Mouse (Mus musculus): ENCODE measurements around the gene Wnt10a. TPM values are rescaled to one million over a fixed set of nuclear protein-coding genes. Genes with fewer than 3 reads are reported as not detected.

The Wnt10a gene
- polyA plus RNA-seq, 1 experiment from 2014 or later = 9.0 TPM

DNA sequence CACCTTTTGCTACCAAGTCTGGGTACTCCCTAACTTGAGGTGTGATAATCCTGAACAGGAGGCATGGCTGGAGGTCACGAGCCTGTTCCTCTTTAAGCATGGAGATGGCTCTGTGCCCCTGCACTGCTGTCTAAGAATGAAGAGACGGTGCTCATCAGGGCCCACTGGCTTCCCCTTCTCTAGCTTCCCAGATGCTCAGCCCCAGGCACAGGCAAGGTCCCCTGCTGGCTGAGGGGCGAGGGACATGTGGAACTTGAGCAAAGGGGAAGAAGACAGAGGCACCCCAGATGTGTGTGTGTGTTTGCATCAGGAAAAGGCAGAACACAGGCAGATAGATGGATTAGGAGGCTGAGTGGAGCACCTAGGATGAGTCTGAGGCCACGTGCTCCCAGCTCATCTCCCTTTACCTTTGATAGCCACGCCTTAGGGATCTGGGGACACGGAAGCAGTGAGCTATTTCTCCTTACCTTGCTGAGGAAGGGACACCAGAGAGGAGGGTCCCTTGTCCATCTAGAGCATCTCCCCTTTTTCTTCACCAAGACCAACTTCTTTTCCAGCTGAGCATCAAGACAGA lies 2.6 kb upstream of the Wnt10a start:
- H3K9me3 ChIP-seq = no peaks in the 10 kb centered on the region
- peaks cover 52% of the 10 kb centered on the region for H3K4me1 ChIP-seq
- H3K9ac ChIP-seq = no peak overlapping the region
- no peaks in the 10 kb centered on the region for H3K36me3 ChIP-seq
- no peak overlapping the region for H3K4me3 ChIP-seq
- H3K27me3 ChIP-seq = peaks cover 95% of the 10 kb centered on the region
- H3K27ac ChIP-seq = no peak overlapping the region
- 21% methylated on average over 6 of the region's 6 CpGs for WGBS
- no peak for ATAC-seq (ENCODE audit: insufficient number of reproducible peaks, low FRiP score, low TSS enrichment, low read depth)
- H3K4me2 ChIP-seq = no peak overlapping the region

DNA sequence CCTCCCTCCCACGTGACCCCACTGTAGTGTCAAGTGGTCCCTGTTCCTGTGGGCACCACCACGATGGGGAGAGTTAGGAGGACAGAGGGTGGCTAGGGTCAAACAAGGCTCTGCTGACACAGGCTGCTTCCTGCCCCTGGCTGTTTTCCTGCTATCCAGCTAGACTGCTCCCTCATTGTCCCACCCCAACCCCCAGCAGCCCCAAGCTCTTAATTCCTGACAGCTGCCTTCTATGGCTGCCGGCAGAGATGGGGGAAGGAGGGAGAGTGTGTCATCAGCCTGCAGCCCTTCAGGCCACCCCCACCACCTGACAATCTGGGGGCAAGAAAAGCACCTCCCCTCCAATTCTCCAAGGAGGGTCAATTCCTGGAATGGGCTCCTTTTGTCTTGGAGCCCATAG lies 1.2 kb upstream of the Wnt10a start:
- H3K27me3 ChIP-seq = peaks cover 95% of the 10 kb centered on the region
- no peaks in the 10 kb centered on the region for H3K9me3 ChIP-seq
- no peak overlapping the region for H3K27ac ChIP-seq
- H3K9ac ChIP-seq = no peak overlapping the region
- no peak for ATAC-seq (ENCODE audit: insufficient number of reproducible peaks, low FRiP score, low TSS enrichment, low read depth)
- WGBS = 19% methylated on average over 3 of the region's 3 CpGs
- H3K4me3 ChIP-seq = no peak overlapping the region
- peaks cover 56% of the 10 kb centered on the region for H3K4me1 ChIP-seq
- no peak overlapping the region for H3K4me2 ChIP-seq
- no peaks in the 10 kb centered on the region for H3K36me3 ChIP-seq

DNA sequence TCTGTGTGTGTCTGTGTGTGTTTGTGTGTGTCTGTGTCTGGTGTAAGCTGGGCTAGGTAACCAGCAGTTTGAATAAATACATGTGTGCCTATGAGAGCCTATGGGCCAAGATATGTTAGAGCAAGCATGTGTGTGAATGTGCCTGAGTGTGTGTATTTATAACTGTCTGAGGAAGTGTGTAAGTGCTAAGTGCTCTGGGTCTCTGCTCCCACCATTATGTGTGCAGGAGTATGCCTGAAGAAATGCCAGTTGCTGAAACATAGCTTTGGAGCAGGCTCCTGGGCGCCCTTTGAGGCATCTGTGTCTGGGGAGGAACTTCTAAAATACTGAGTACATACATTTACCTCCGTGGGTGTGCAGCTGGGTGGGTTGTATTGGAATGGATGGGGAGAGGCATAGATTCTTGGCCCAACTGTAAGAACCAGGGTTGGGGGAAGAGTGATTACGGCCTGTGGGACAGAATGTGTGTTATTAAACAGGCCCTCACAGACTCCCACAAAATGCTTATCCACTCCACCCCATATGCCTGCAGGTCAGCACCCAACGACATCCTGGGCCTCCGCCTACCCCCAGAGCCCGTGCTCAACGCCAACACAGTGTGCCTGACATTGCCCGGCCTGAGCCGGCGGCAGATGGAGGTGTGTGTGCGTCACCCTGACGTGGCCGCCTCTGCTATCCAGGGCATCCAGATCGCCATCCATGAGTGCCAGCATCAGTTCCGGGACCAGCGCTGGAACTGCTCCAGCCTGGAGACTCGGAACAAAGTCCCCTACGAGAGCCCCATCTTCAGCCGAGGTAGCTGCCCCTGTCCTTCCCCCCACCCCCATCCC lies 1.7 kb downstream of the Wnt10a start:
- H3K4me2 ChIP-seq = peak overlapping the region; percentile 53
- ATAC-seq (ENCODE audit: insufficient number of reproducible peaks, low FRiP score, low TSS enrichment, low read depth) = no peak
- H3K4me3 ChIP-seq = no peak overlapping the region; the same call in 1 of the 2 replicates
- 32% methylated on average over 19 of the region's 19 CpGs for WGBS
- no peaks in the 10 kb centered on the region for H3K36me3 ChIP-seq
- H3K9me3 ChIP-seq = no peaks in the 10 kb centered on the region
- peaks cover 67% of the 10 kb centered on the region for H3K4me1 ChIP-seq
- no peak overlapping the region for H3K9ac ChIP-seq
- peaks cover 93% of the 10 kb centered on the region for H3K27me3 ChIP-seq
- no peak overlapping the region; the same call in 1 of the 2 replicates for H3K27ac ChIP-seq

DNA sequence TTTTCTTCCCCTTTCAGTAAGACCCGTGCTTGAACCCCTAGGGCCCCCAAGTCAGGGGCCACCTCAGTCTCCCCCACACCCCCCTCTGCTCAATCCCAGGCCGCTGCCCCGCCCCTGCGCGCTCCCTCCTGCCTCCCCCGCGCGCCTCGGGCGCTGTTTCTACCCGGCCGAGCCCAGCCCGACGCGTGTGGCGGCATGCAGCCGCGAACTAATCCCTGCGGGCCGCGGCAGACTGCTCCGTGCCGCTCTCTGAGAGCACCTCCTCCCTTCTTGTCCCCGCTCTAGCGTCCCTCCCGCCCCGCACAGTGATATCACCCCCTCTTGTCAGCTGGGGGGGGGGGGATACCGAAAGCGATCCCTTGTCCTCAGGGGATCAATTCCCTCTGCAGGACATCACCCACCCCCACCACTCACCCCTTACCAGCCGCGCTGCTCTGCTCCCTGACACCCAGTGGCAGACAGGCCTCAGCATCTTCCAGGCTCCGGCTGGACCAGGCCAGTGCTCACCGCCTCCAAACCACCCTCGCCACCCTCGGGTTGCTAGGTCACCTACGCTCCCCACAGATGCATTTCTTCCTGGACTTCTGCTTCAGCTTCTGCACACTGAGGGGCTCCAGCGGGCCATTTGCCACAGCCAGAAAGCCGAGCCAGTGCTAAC lies 3.3 kb downstream of the Wnt10a start:
- Histone ChIP-seq H3K4me2 (peak overlapping the region; percentile 53), H3K9me3 (no peaks in the 10 kb centered on the region), H3K27ac (no peak overlapping the region), H3K27me3 (peaks cover 94% of the 10 kb centered on the region), H3K4me1 (peaks cover 56% of the 10 kb centered on the region), H3K36me3 (no peaks in the 10 kb centered on the region), H3K4me3 (peak overlapping the region; percentile 28), H3K9ac (no peak overlapping the region)
- WGBS = under 1% methylated on average over 33 of the region's 38 CpGs
- peak; percentile 31; the same call in 1 of the 2 replicates for ATAC-seq (ENCODE audit: insufficient number of reproducible peaks, low FRiP score, low TSS enrichment, low read depth)

DNA sequence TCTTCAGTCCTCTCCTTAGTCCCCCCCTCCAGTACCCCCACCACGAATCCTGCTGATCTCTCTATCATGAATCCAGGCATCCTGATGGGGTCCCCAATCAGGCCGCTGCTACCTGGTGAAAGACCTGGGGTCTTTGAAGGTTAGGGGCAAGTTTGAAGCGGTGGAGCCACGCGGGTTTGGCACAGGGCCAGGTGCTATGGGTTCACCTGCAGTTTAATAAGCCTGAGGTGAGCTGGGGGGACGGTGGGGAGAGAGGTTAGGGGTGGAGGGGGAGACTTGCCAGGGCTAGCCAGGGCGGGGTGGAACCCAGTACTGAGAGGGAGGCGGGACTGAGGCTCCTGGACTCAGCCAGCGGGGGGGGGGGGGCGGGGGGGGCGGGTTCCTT lies 3.8 kb downstream of the Wnt10a start:
- peak overlapping the region; percentile 28; the same call in 1 of the 2 replicates for H3K4me3 ChIP-seq
- WGBS = 1% methylated on average over 6 of the region's 11 CpGs
- ATAC-seq (ENCODE audit: insufficient number of reproducible peaks, low FRiP score, low TSS enrichment, low read depth) = no peak
- peak overlapping the region; percentile 53 for H3K4me2 ChIP-seq
- H3K4me1 ChIP-seq = peaks cover 51% of the 10 kb centered on the region
- no peak overlapping the region for H3K27ac ChIP-seq
- no peak overlapping the region for H3K9ac ChIP-seq
- H3K27me3 ChIP-seq = peaks cover 94% of the 10 kb centered on the region
- H3K36me3 ChIP-seq = no peaks in the 10 kb centered on the region
- H3K9me3 ChIP-seq = no peaks in the 10 kb centered on the region

DNA sequence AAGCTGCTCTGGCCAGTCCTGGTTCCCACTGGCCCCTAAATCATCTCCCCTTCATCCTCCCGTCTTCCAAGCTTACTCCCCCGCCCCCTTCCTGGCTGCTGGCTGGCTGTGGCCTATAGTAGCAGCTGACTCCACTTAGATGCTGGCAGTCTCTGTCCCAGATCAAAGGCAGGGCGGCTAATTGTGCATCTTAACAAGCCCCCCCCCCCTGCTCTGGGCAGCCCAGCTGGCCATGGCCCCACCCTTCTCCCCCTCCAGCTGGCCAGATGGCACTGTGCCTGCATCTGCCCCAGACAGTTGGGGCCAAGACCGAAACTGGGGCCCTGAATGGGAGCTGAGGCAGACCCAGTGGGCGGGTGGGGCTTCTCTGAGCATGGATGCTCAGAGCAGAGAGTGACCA lies 6.1 kb downstream of the Wnt10a start:
- peaks cover 47% of the 10 kb centered on the region for H3K4me1 ChIP-seq

DNA sequence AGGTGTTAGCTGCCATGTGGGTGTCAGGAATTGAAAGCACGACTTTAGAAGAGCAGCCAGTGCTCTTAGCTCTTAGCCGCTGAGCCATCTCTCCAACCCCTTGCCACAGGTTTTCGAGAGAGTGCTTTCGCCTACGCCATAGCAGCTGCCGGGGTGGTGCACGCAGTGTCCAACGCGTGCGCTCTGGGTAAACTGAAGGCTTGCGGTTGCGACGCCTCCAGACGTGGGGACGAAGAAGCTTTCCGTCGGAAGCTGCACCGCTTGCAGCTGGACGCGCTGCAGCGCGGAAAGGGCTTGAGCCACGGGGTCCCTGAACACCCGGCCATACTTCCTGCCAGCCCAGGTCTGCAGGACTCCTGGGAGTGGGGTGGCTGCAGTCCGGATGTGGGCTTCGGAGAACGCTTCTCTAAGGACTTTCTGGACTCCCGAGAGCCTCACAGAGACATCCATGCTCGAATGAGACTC lies 9.1 kb downstream of the Wnt10a start:
- no peaks in the 10 kb centered on the region for H3K36me3 ChIP-seq
- H3K27ac ChIP-seq = no peak overlapping the region
- no peak for ATAC-seq (ENCODE audit: insufficient number of reproducible peaks, low FRiP score, low TSS enrichment, low read depth)
- H3K4me2 ChIP-seq = peak overlapping the region; percentile 45
- H3K4me1 ChIP-seq = peaks cover 43% of the 10 kb centered on the region
- peaks cover 92% of the 10 kb centered on the region for H3K27me3 ChIP-seq
- no peaks in the 10 kb centered on the region for H3K9me3 ChIP-seq
- H3K9ac ChIP-seq = peak overlapping the region; percentile 18; the same call in 1 of the 2 replicates
- 1% methylated on average over 29 of the region's 29 CpGs for WGBS
- H3K4me3 ChIP-seq = peak overlapping the region; percentile 27

More for the DNA sequence above, 6.1 kb downstream of the Wnt10a start:
- no peaks in the 10 kb centered on the region for H3K9me3 ChIP-seq
- H3K27me3 ChIP-seq = peaks cover 91% of the 10 kb centered on the region
- no peaks in the 10 kb centered on the region for H3K36me3 ChIP-seq
- no peak overlapping the region for H3K4me2 ChIP-seq
- no peak overlapping the region for H3K27ac ChIP-seq
- ATAC-seq (ENCODE audit: insufficient number of reproducible peaks, low FRiP score, low TSS enrichment, low read depth) = 0 out of 2 replicates have a peak, but pooled peaks have one; percentile 31
- 0 out of 2 replicates have a peak overlapping the region, but pooled peaks have one; percentile 2 for H3K9ac ChIP-seq
- H3K4me3 ChIP-seq = no peak overlapping the region
- WGBS = 17% methylated on average over 5 of the region's 5 CpGs

DNA sequence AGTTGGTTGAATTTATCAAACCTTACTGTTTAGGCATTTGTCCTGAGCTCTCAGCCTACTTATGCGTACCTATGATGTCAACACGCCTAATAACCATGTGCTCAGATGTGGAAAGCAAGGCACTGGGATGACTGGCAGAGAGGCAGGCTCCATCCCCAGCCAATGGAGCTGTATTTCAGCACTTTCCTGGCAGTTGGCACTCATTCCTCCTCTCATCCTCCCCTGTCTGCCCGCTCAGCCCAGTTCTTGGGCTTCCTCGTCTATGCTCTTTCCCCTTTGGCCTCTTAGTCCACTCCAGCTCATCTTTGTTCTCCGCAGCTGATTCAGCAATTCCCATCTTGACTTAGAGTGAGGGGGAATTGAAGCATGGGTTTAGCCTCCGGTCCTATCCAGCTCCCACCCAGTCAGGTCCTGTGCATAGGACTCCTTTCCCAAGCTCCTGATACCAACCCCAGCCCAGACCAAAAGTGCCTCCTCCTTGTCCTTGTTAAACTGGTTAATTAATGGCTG lies 10.4 kb downstream of the Wnt10a start:
- H3K27ac ChIP-seq = no peak overlapping the region
- 41% methylated on average over 6 of the region's 6 CpGs for WGBS
- H3K4me3 ChIP-seq = no peak overlapping the region
- H3K36me3 ChIP-seq = no peaks in the 10 kb centered on the region
- H3K9ac ChIP-seq = no peak overlapping the region
- ATAC-seq (ENCODE audit: insufficient number of reproducible peaks, low FRiP score, low TSS enrichment, low read depth) = no peak
- H3K27me3 ChIP-seq = peaks cover 95% of the 10 kb centered on the region
- peaks cover 49% of the 10 kb centered on the region for H3K4me1 ChIP-seq
- no peaks in the 10 kb centered on the region for H3K9me3 ChIP-seq
- H3K4me2 ChIP-seq = no peak overlapping the region

DNA sequence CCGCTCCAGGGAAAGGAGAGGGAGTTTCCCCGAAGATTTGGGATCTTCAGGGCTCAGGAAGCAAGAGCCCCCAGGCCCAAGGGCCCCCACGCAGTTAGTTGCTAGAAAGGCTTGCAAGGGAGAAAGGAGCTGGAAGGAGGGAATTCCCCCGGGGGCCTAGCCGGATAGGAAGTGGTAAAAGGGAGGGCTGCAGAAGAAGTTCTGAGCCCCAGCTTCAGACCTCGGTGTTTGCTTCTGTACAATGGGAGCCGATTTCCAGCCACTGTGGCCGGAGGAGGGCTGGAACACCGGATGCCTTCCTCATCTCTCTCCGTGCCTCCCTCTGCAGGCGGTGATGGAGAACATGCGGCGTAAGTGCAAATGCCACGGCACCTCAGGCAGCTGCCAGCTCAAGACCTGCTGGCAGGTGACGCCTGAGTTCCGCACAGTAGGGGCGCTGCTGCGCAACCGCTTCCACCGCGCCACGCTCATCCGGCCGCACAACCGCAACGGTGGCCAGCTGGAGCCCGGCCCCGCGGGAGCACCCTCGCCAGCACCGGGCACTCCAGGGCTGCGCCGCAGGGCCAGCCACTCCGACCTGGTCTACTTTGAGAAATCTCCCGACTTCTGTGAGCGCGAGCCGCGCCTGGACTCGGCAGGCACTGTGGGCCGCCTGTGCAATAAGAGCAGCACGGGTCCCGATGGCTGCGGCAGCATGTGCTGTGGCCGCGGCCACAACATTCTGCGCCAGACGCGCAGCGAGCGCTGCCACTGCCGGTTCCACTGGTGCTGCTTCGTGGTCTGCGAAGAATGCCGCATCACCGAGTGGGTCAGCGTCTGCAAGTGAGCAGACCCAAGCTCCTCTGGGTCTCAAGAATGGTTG lies 11.7 kb downstream of the Wnt10a start:
- H3K36me3 ChIP-seq = no peaks in the 10 kb centered on the region
- WGBS = 2% methylated on average over 57 of the region's 57 CpGs
- H3K4me2 ChIP-seq = peak overlapping the region; percentile 92
- no peak overlapping the region for H3K27ac ChIP-seq
- H3K4me1 ChIP-seq = peaks cover 52% of the 10 kb centered on the region
- no peak for ATAC-seq (ENCODE audit: insufficient number of reproducible peaks, low FRiP score, low TSS enrichment, low read depth)
- no peaks in the 10 kb centered on the region for H3K9me3 ChIP-seq
- H3K4me3 ChIP-seq = peak overlapping the region; percentile 46
- H3K9ac ChIP-seq = 0 out of 2 replicates have a peak overlapping the region, but pooled peaks have one; percentile 26
- peaks cover 96% of the 10 kb centered on the region for H3K27me3 ChIP-seq

DNA sequence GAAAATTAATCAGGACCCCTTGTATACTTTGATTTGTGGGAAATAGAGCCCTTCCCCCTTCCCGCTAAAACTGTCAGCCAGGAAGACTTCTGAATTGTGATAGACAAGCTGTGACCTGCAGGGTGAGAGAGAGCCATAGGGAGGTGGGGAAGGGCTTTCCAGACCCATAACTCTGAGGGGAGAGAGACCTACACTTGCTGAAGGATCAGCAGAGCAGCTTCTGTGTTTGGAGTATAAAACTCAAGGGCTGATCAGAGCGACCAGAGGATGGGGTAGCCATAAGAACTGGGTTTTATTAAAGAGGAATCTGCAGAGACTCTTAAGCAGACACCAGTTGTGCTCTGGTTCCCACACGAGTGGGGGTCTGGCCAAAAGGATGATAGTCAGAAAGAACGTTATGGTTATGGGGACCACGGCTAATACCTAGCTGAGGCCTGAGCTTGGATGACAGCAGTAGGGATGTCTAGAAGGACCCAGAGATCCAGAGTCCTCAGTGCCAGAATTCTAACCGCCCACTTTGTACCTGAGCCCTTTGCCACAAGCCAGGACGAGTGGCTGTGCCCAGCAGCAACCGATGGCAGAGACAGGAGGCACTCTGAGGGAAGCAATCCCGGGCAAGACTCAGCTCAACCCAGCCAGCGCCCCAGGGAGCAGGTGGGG lies 13.0 kb downstream of the Wnt10a start:
- peak overlapping the region; percentile 22; the same call in 1 of the 2 replicates for H3K27ac ChIP-seq
- H3K27me3 ChIP-seq = peaks cover 88% of the 10 kb centered on the region
- no peaks in the 10 kb centered on the region for H3K9me3 ChIP-seq
- no peak overlapping the region for H3K4me3 ChIP-seq
- no peak overlapping the region for H3K4me2 ChIP-seq
- H3K36me3 ChIP-seq = no peaks in the 10 kb centered on the region
- ATAC-seq (ENCODE audit: insufficient number of reproducible peaks, low FRiP score, low TSS enrichment, low read depth) = no peak
- no peak overlapping the region for H3K9ac ChIP-seq
- peaks cover 59% of the 10 kb centered on the region for H3K4me1 ChIP-seq
- 8% methylated on average over 10 of the region's 10 CpGs for WGBS
